Mouse (Mus musculus) lung, adult 2 months (tissue): ENCODE data around the gene Trmu. TPM values are rescaled to one million over a fixed set of nuclear protein-coding genes. Genes with fewer than 3 reads are reported as not detected.

Experiments used
- DNase-seq: peaks from one replicate; pipeline ENCODE4 v3.0.0; 2022
- H3K4me1 ChIP-seq: fragments of 200-500 bp; 2 replicates; pipeline ENCODE4 v1.6.1; 2011; ENCODE audit warnings: low read length; ENCODE audit not compliant: control insufficient read depth, insufficient read depth
- H3K4me3 ChIP-seq: fragments of 200-500 bp; replicated peaks from 2 replicates; pipeline ENCODE3; 2011; ENCODE audit warnings: low read depth, mild to moderate bottlenecking, control low read depth, low read length; ENCODE audit errors: extremely low read depth
- CTCF ChIP-seq: fragments of 200-500 bp; IDR thresholded peaks from 2 replicates; pipeline ENCODE4 v1.5.1; 2011; ENCODE audit warnings: mild to moderate bottlenecking, low read length, control low read depth; ENCODE audit not compliant: insufficient read depth
- POLR2A ChIP-seq: fragments of 200-500 bp; IDR thresholded peaks from 2 replicates; pipeline ENCODE4 v1.6.1; 2011; ENCODE audit warnings: low read depth, mild to moderate bottlenecking, control low read depth, low read length, borderline replicate concordance; ENCODE audit errors: extremely low read depth
- WGBS: fragments of 180-500 bp; shearing (Covaris S2); methylation state at CpG from one replicate; pipeline ENCODE4 v1.1.7; 2018; 5-methylcytosine and 5-hydroxymethylcytosine counted together
- polyA plus RNA-seq: library from polyadenylated mRNA; depleted of rRNA; stranded (reverse); fragments of >200 nt; gene quantifications from 2 replicates; pipeline ENCODE4 v1.2.3, GENCODE M21; 2012; rRNA removed

Gene Trmu
- polyA plus RNA-seq, 1 experiment = 43.9 TPM

- DNase-seq = no peak
- H3K4me1 ChIP-seq = no peaks in the 10 kb centered on the region
- TF ChIP-seq POLR2A (no peak), CTCF (no peak)
- 55% methylated on average over 8 of the region's 8 CpGs for WGBS
- no peak overlapping the region for H3K4me3 ChIP-seq
Observed at GRCm38 (mm10) chr15:85919191-85919891, 40.2 kb downstream of the Trmu start.

- no peak for DNase-seq
- H3K4me3 ChIP-seq = no peak overlapping the region
- TF ChIP-seq POLR2A (no peak), CTCF (no peak)
- WGBS = 78% methylated on average over 8 of the region's 8 CpGs
- H3K4me1 ChIP-seq = no peaks in the 10 kb centered on the region
Observed at GRCm38 (mm10) chr15:85919892-85920248, 40.8 kb downstream of the Trmu start.

GRCm38 (mm10) chr15:85921855-85922254, 42.7 kb downstream of the Trmu start:
- no peak for DNase-seq
- WGBS = 93% methylated on average over 11 of the region's 11 CpGs

GRCm38 (mm10) chr15:85928161-85928560, 49.0 kb downstream of the Trmu start:
- TF ChIP-seq CTCF (no peak), POLR2A (no peak)
- no peak overlapping the region for H3K4me3 ChIP-seq
- 72% methylated on average over 12 of the region's 12 CpGs for WGBS
- H3K4me1 ChIP-seq = no peaks in the 10 kb centered on the region
- DNase-seq = no peak

More at GRCm38 (mm10) chr15:85921855-85922254, 42.7 kb downstream of the Trmu start:
- Histone ChIP-seq H3K4me3 (no peak overlapping the region), H3K4me1 (no peaks in the 10 kb centered on the region)
- TF ChIP-seq CTCF = no peak
- TF ChIP-seq POLR2A = no peak

GRCm38 (mm10) chr15:85935627-85936049, 56.5 kb downstream of the Trmu start:
- no peaks in the 10 kb centered on the region for H3K4me1 ChIP-seq
- TF ChIP-seq CTCF (no peak), POLR2A (no peak)
- 30% methylated on average over 5 of the region's 5 CpGs for WGBS
- no peak overlapping the region for H3K4me3 ChIP-seq
- DNase-seq = peak; percentile 55

Other genes with a start within 250 kb of the Trmu start
- gene Ppara, start 144.3 kb upstream of the Trmu start, polyA plus RNA-seq = 2.2 and 2.3 TPM in 2 replicates
- 39.0 and 43.0 TPM in 2 replicates for gene Cdpf1, start 67.6 kb upstream of the Trmu start, polyA plus RNA-seq
- gene Pkdrej, start 57.6 kb upstream of the Trmu start, polyA plus RNA-seq = 0.25 and 0.44 TPM in 2 replicates
- 8.7 and 13.0 TPM in 2 replicates for gene Ttc38, start 47.0 kb upstream of the Trmu start, polyA plus RNA-seq
- gene Gtse1, start 19.6 kb upstream of the Trmu start, polyA plus RNA-seq = 1.0 and 2.0 TPM in 2 replicates
- 16.0 and 16.2 TPM in 2 replicates for gene Celsr1, start 154.5 kb downstream of the Trmu start, polyA plus RNA-seq
- gene Gramd4, start 178.4 kb downstream of the Trmu start, polyA plus RNA-seq = 21.5 and 24.4 TPM in 2 replicates